Mouse (Mus musculus) MEL (cell line): ENCODE data around the gene Ubtd2. TPM values are rescaled to one million over a fixed set of nuclear protein-coding genes. Genes with fewer than 3 reads are reported as not detected.

Experiments used
- DNase-seq: peaks from one replicate; pipeline ENCODE4 v3.0.0; 2011; ENCODE audit warnings: low read depth, low spot score
- H3K27ac ChIP-seq: 2 replicates; pipeline ENCODE4 v1.5.1; 2012; ENCODE audit warnings: low read depth, mild to moderate bottlenecking, control low read depth, low read length, moderate library complexity; ENCODE audit not compliant: control insufficient read depth
- H3K27me3 ChIP-seq, 2 experiments: fragments of 150-350 bp in 1 of 2; sonication (generic) in 1 of 2; 2 replicates each; pipeline ENCODE4 v1.6.1; 2012; ENCODE audit warnings: low read length in 2 of 2, mild to moderate bottlenecking in 2 of 2, improper control_type of control experiment in 1 of 2, moderate library complexity in 1 of 2; ENCODE audit not compliant: insufficient read depth in 2 of 2, control insufficient read depth in 1 of 2
- H3K36me3 ChIP-seq, 2 experiments: 2 replicates each; pipeline ENCODE4 v1.6.1; 2012 to 2014; ENCODE audit warnings: low read length in 2 of 2, improper control_type of control experiment in 1 of 2, inconsistent platforms in 1 of 2, mild to moderate bottlenecking in 1 of 2; ENCODE audit not compliant: insufficient read depth in 2 of 2, control insufficient read depth in 1 of 2
- H3K4me1 ChIP-seq, 2 experiments: fragments of 150-350 bp in 1 of 2; sonication (generic) in 1 of 2; 2 replicates each; pipeline ENCODE4 v1.6.1; 2012; ENCODE audit warnings: low read length in 2 of 2, improper control_type of control experiment in 1 of 2, mild to moderate bottlenecking in 1 of 2; ENCODE audit not compliant: insufficient read depth in 2 of 2, control insufficient read depth in 1 of 2
- H3K4me3 ChIP-seq, 2 experiments: fragments of 150-350 bp in 1 of 2; sonication (generic) in 1 of 2; 2 replicates each; pipeline ENCODE4 v1.5.1; 2012; ENCODE audit warnings: low read depth in 2 of 2, low read length in 2 of 2, mild to moderate bottlenecking in 2 of 2, moderate library complexity in 2 of 2, control low read depth in 1 of 2, improper control_type of control experiment in 1 of 2; ENCODE audit not compliant: control insufficient read depth in 1 of 2, insufficient read depth in 1 of 2
- H3K79me2 ChIP-seq: 2 replicates; pipeline ENCODE4 v1.6.1; 2012; ENCODE audit warnings: mild to moderate bottlenecking, low read length, moderate library complexity; ENCODE audit not compliant: control insufficient read depth, poor library complexity, insufficient read depth
- H3K9ac ChIP-seq: 2 replicates; pipeline ENCODE4 v1.6.1; 2012; ENCODE audit warnings: low read depth, mild to moderate bottlenecking, control low read depth, low read length, moderate library complexity; ENCODE audit not compliant: control insufficient read depth, poor library complexity, severe bottlenecking
- H3K9me3 ChIP-seq: fragments of 150-350 bp; sonication (generic); replicated peaks from 2 replicates; pipeline ENCODE4 v1.6.1; 2012; ENCODE audit warnings: mild to moderate bottlenecking, low read length, improper control_type of control experiment, moderate library complexity; ENCODE audit not compliant: insufficient read depth
- CHD2 ChIP-seq: IDR thresholded peaks from 2 replicates; pipeline ENCODE4 v1.6.1; 2011; ENCODE audit warnings: low read length, improper control_type of control experiment
- E2F4 ChIP-seq: IDR thresholded peaks from 2 replicates; pipeline ENCODE4 v1.6.1; 2011; ENCODE audit warnings: low read depth, low read length, improper control_type of control experiment, borderline replicate concordance
- ELF1 ChIP-seq: IDR thresholded peaks from 2 replicates; pipeline ENCODE4 v1.6.1; 2014; ENCODE audit warnings: low read depth, mild to moderate bottlenecking, inconsistent platforms, low read length, improper control_type of control experiment, moderate library complexity
- EP300 ChIP-seq, 2 experiments: IDR thresholded peaks; 2 replicates each; pipeline ENCODE4 v1.6.1; 2011; ENCODE audit warnings: improper control_type of control experiment in 2 of 2, low read length in 2 of 2, low read depth in 1 of 2, mild to moderate bottlenecking in 1 of 2
- ETS1 ChIP-seq: IDR thresholded peaks from 2 replicates; pipeline ENCODE4 v1.6.1; 2012; ENCODE audit warnings: low read depth, mild to moderate bottlenecking, inconsistent platforms, low read length, improper control_type of control experiment, moderate library complexity
- GABPA ChIP-seq: IDR thresholded peaks from 2 replicates; pipeline ENCODE4 v1.6.1; 2012; ENCODE audit warnings: low read depth, mild to moderate bottlenecking, inconsistent platforms, low read length, improper control_type of control experiment, moderate library complexity
- MYC ChIP-seq: IDR thresholded peaks from 2 replicates; pipeline ENCODE4 v1.6.1; 2011; ENCODE audit warnings: low read depth, mild to moderate bottlenecking, low read length, improper control_type of control experiment, moderate library complexity
- POLR2A ChIP-seq, 2 experiments: IDR thresholded peaks; 2 replicates each; pipeline ENCODE4 v1.6.1; 2011 to 2012; ENCODE audit warnings: low read length in 2 of 2, mild to moderate bottlenecking in 2 of 2, control low read depth in 1 of 2, improper control_type of control experiment in 1 of 2, low read depth in 1 of 2, moderate library complexity in 1 of 2; ENCODE audit not compliant: control insufficient read depth in 1 of 2, insufficient read depth in 1 of 2, poor library complexity in 1 of 2
- RCOR1 ChIP-seq: IDR thresholded peaks from 2 replicates; pipeline ENCODE4 v1.6.1; 2012; ENCODE audit warnings: low read depth, mild to moderate bottlenecking, inconsistent platforms, low read length, improper control_type of control experiment
- ZC3H11A ChIP-seq: IDR thresholded peaks from 2 replicates; pipeline ENCODE4 v1.6.1; 2012; ENCODE audit warnings: low read depth, mild to moderate bottlenecking, inconsistent platforms, low read length, improper control_type of control experiment
- ZKSCAN1 ChIP-seq: IDR thresholded peaks from 2 replicates; pipeline ENCODE4 v1.6.1; 2012; ENCODE audit warnings: low read depth, mild to moderate bottlenecking, inconsistent platforms, low read length, improper control_type of control experiment, moderate library complexity
- ZNF384 ChIP-seq: IDR thresholded peaks from 2 replicates; pipeline ENCODE4 v1.6.1; 2012; ENCODE audit warnings: low read depth, mild to moderate bottlenecking, inconsistent platforms, low read length, improper control_type of control experiment
- polyA plus RNA-seq, 2 experiments: library from polyadenylated mRNA; stranded (reverse) in 1 of 2; unstranded in 1 of 2; fragments of >175 nt in 1 of 2; fragments of >200 nt in 1 of 2; gene quantifications; 2 replicates each; pipeline versions ENCODE4 v1.2.1 to v1.2.4; 2012; ENCODE audit warnings: low replicate concordance in 2 of 2, low read depth in 1 of 2; ENCODE audit not compliant: insufficient read length in 2 of 2, insufficient read depth in 1 of 2, missing spikeins in 1 of 2
- total RNA-seq: library from RNA; depleted of rRNA; stranded (reverse); fragments of 300-350 nt; gene quantifications from 2 replicates; pipeline ENCODE4 v1.2.3, GENCODE M21; 2012

The Ubtd2 gene
- total and polyA plus RNA-seq, 3 experiments: 25.7 to 28.7 TPM; not detected in 1

DNA sequence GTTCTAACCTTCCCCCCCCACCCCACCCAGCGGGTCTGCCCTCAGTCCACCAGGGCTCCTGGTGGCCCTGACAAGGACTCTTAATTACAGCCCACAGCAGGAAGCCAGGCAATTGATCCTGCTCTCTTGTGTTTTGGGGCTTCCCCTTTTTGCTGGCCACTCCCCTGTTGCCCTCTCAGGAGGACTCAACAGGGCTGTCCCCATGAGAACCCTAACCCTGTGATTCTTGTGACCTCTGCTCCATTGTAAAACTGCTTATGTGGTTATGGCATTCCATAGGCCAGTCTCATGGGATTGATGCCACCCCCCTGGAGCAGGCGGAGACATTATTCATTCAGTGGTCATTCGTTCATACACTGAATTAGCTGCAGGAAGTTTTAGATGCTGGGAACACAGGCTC lies 108.5 kb downstream of the Ubtd2 start:
- peaks cover 0 to 15% of the 10 kb centered on the region in 2 experiments; a peak in 2 of 4 replicates for H3K36me3 ChIP-seq
- peak; percentile 75 for DNase-seq
- H3K27ac ChIP-seq: no peak overlapping the region

DNA sequence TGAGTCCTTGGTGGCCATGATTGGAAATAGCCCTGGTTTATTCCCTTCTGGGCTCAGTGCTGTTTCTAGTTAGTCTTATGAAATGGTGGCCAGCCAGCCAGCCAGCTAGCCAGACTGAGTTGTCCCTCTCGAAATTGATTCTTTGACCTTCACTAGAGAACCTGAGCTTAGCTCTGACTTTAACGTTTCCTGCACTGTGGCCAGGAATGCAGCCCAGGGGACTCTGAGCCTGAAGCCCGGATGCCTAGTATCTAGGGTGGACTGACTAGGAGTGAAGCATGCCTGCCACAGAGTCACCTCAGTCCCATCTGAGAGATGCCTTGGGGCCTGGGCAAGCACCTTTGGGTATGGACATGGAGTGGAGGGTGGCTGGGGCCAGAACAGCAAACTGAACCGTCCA lies 109.5 kb downstream of the Ubtd2 start:
- H3K27ac ChIP-seq: peak overlapping the region; percentile 5; the same call in 1 of the 2 replicates
- no peaks in the 10 kb centered on the region for H3K79me2 ChIP-seq
- H3K4me1 ChIP-seq: peaks cover 4 to 31% of the 10 kb centered on the region in 2 experiments
- DNase-seq: no peak
- no peak overlapping the region for H3K9ac ChIP-seq
- no peaks in the 10 kb centered on the region for H3K27me3 ChIP-seq
- H3K4me3 ChIP-seq: no peak overlapping the region
- TF ChIP-seq ZC3H11A: no peak
- peaks cover 0 to 15% of the 10 kb centered on the region in 2 experiments; a peak in 2 of 4 replicates for H3K36me3 ChIP-seq
- no peaks in the 10 kb centered on the region for H3K9me3 ChIP-seq

More for the DNA sequence above, 108.5 kb downstream of the Ubtd2 start:
- no peak overlapping the region for H3K9ac ChIP-seq
- no peaks in the 10 kb centered on the region for H3K27me3 ChIP-seq
- peaks cover 4 to 31% of the 10 kb centered on the region in 2 experiments for H3K4me1 ChIP-seq
- TF ChIP-seq E2F4: no peak
- peak in 1 of 2 experiments; percentile 33; a peak in 2 of 4 replicates for TF ChIP-seq EP300 (IDR thresholded peaks at IDR 0.05; ENCODE audit: low read depth in 1 of 2, low read length in 2 of 2)
- TF ChIP-seq, all 39 proteins: peak for 1
- no peaks in the 10 kb centered on the region for H3K79me2 ChIP-seq
- H3K9me3 ChIP-seq: no peaks in the 10 kb centered on the region
- H3K4me3 ChIP-seq: no peak overlapping the region

DNA sequence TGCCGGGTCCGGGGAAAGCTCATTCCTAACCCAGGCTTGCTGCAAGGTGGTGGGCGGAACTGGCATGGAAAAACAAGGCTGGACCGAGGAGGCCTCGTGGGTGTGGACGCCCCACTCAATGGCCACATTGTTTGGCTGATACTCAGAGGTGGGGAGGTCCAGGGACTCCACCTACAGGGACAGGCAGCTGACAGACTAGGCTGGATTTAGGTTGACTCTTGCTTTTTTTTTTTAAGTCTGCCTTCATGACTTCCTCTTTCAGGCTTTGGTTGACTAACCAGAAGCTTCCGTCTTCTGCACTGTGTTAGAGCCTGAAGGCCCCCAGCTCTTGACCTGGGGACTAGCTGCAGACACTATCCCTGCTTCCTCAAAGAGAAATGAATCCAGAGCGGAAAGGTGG lies 109.9 kb downstream of the Ubtd2 start:
- no peak overlapping the region for H3K4me3 ChIP-seq
- peaks cover 4 to 31% of the 10 kb centered on the region in 2 experiments for H3K4me1 ChIP-seq
- no peaks in the 10 kb centered on the region for H3K79me2 ChIP-seq
- H3K27ac ChIP-seq: peak overlapping the region; percentile 13
- no peaks in the 10 kb centered on the region for H3K9me3 ChIP-seq
- H3K9ac ChIP-seq: no peak overlapping the region
- peak; percentile 90 for DNase-seq
- peaks cover 0 to 15% of the 10 kb centered on the region in 2 experiments; a peak in 2 of 4 replicates for H3K36me3 ChIP-seq
- TF ChIP-seq ZNF384 (peak; percentile 98), CHD2 (no peak), ZKSCAN1 (0 out of 2 replicates have a peak, but pooled peaks have one; percentile 17), POLR2A (IDR thresholded peaks at IDR 0.05; ENCODE audit: control insufficient read depth in 1 of 2, insufficient read depth in 1 of 2, low read depth in 1 of 2, low read length in 2 of 2, poor library complexity in 1 of 2) (no peak), MYC (0 out of 2 replicates have a peak, but pooled peaks have one; percentile 19), ETS1 (no peak), ELF1 (peak; percentile 41; the same call in 1 of the 2 replicates), GABPA (no peak), RCOR1 (peak; percentile 43; the same call in 1 of the 2 replicates), EP300 (IDR thresholded peaks at IDR 0.05; ENCODE audit: low read depth in 1 of 2, low read length in 2 of 2) (peak in 1 of 2 experiments; percentile 71; a peak in 1 of 4 replicates), ZC3H11A (no peak)
- TF ChIP-seq, all 39 proteins: peak for 6
- H3K27me3 ChIP-seq: no peaks in the 10 kb centered on the region
